Mouse (Mus musculus) ovary, adult 2 months (tissue): ENCODE data around the gene Trim12c. TPM values are rescaled to one million over a fixed set of nuclear protein-coding genes. Genes with fewer than 3 reads are reported as not detected.

Source experiments
- polyA plus RNA-seq: library from polyadenylated mRNA; depleted of rRNA; stranded (reverse); fragments of >200 nt; gene quantifications from 2 replicates; pipeline ENCODE4 v1.2.3, GENCODE M21; 2012; rRNA removed

Trim12c gene
- 1.9 and 2.0 TPM in 2 replicates for polyA plus RNA-seq

GRCm38 (mm10) chr7:104352717-104353599 lies at the start of gene Trim12c:
Gene Trim12c (minus strand): TSS chr7:104353362.

GRCm38 (mm10) chr7:104400698-104401097 lies 47.5 kb upstream of the Trim12c start, which contains the start of gene Trim30c:
Gene Trim30c (minus strand): TSS chr7:104400837.

GRCm38 (mm10) chr7:104369736-104370414 lies 16.7 kb upstream of the Trim12c start, which contains the start of gene Trim30b:
Gene Trim30b (minus strand): TSS chr7:104369884.

GRCm38 (mm10) chr7:104329171-104329570 lies 24.0 kb downstream of the Trim12c start, which contains the start of gene Trim34b:
Gene Trim34b (plus strand): TSS chr7:104329471.

GRCm38 (mm10) chr7:104315369-104316080 lies 37.6 kb downstream of the Trim12c start, which contains the start of gene Trim12a:
Gene Trim12a (minus strand): TSS chr7:104315466.

Other genes with a start within 250 kb of the Trim12c start
- gene Olfr646, start 248.5 kb downstream of the Trim12c start, polyA plus RNA-seq, result not detected in 2 replicates
- gene Ubqln5, start 223.5 kb downstream of the Trim12c start, polyA plus RNA-seq, result not detected in 2 replicates
- gene Olfr643, start 216.0 kb downstream of the Trim12c start, polyA plus RNA-seq, result not detected in 2 replicates
- not detected in 2 replicates for gene Ubqln3, start 210.1 kb downstream of the Trim12c start, polyA plus RNA-seq
- not detected in 2 replicates for gene Ubqlnl, start 202.8 kb downstream of the Trim12c start, polyA plus RNA-seq
- not detected in 2 replicates for gene Olfm5, start 188.5 kb downstream of the Trim12c start, polyA plus RNA-seq
- 0.11 TPM in 1 of 2 replicates, not detected in the other for gene Olfr648, start 170.0 kb downstream of the Trim12c start, polyA plus RNA-seq
- not detected in 2 replicates for gene Olfr649, start 157.4 kb downstream of the Trim12c start, polyA plus RNA-seq
- gene Trim6, start 134.6 kb downstream of the Trim12c start, polyA plus RNA-seq, result 0.77 and 0.95 TPM in 2 replicates
- 4.1 and 4.9 TPM in 2 replicates for gene Trim34a, start 108.9 kb downstream of the Trim12c start, polyA plus RNA-seq
- gene Trim5, start 65.3 kb downstream of the Trim12c start, polyA plus RNA-seq, result 0.33 and 0.54 TPM in 2 replicates
- gene Trim12a, start 37.9 kb downstream of the Trim12c start, polyA plus RNA-seq, result 1.9 and 2.0 TPM in 2 replicates
- 1.7 and 2.0 TPM in 2 replicates for gene Trim34b, start 23.9 kb downstream of the Trim12c start, polyA plus RNA-seq
- gene Trim30b, start 16.5 kb upstream of the Trim12c start, polyA plus RNA-seq, result 0.02 and 0.03 TPM in 2 replicates
- gene Trim30c, start 47.5 kb upstream of the Trim12c start, polyA plus RNA-seq, result not detected in 2 replicates
- gene Trim30a, start 111.8 kb upstream of the Trim12c start, polyA plus RNA-seq, result 1.5 and 2.3 TPM in 2 replicates
- gene Trim30d, start 154.5 kb upstream of the Trim12c start, polyA plus RNA-seq, result 1.5 and 2.5 TPM in 2 replicates
- gene Olfr651, start 196.8 kb upstream of the Trim12c start, polyA plus RNA-seq, result not detected in 2 replicates
- gene Olfr652, start 207.5 kb upstream of the Trim12c start, polyA plus RNA-seq, result not detected in 2 replicates
- not detected in 2 replicates for gene Olfr653, start 224.0 kb upstream of the Trim12c start, polyA plus RNA-seq
- gene Olfr654, start 233.7 kb upstream of the Trim12c start, polyA plus RNA-seq, result not detected in 2 replicates
- gene Olfr655, start 248.4 kb upstream of the Trim12c start, polyA plus RNA-seq, result not detected in 2 replicates